24 mouse cellular contexts compared by ENCODE assay signal in genomic region chr14:67126254-67126653, GRCm38 (mm10).
DNase-seq lines count a peak whose midpoint lies in the region; ATAC-seq and TF ChIP-seq lines count a peak whose summit lies in the region.
"Had no signal": no experiment of that assay in that cellular context is flagged by ENCODE, and none has a peak within 500 bp of the region (broad histone marks: within the 10 kb centered on the region; RNA-seq: fewer than 3 reads in every experiment).

No protein-coding gene starts in this region.

- intact Hi-C loops in left cerebral cortex, postnatal 4 days (cut with DNase I), result no loop called here

- H3K4me1 ChIP-seq in forebrain, embryonic 10.5 days, result peaks cover 15% of the 10 kb centered on the region
- peaks cover 3% of the 10 kb centered on the region; the same call in 1 of the 2 replicates for H3K4me1 ChIP-seq in forebrain, postnatal 0 days (ENCODE audit: insufficient read depth)
- no peaks in the 10 kb centered on the region; the same call in 1 of the 2 replicates for H3K4me1 ChIP-seq in lung, adult 2 months (ENCODE audit: control insufficient read depth, insufficient read depth, low read length)
- H3K4me1 ChIP-seq: heart, embryonic 15.5 days; limb, embryonic 12.5 days; liver, embryonic 13.5 days; lung, embryonic 15.5 days had no signal

- DNase-seq in left cerebral cortex, postnatal 4 days, result peak; percentile 67
- no peak for DNase-seq in left cerebral cortex, adult 11 months (ENCODE audit: low spot score)
- DNase-seq in Muller cell, postnatal 12 days (ENCODE audit: inconsistent ontology term), result peak; percentile 90
- no peak for DNase-seq in forebrain, embryonic 10.5 days (ENCODE audit: extremely low spot score, low spot score)
- peak; percentile 59 for DNase-seq in forebrain, postnatal 0 days
- DNase-seq in lung, postnatal 36 days, result no peak
- no peak for DNase-seq in frontal cortex, postnatal 10 days (ENCODE audit: low spot score in 2 of 2)
- no peak for DNase-seq in lung, adult 2 months
- DNase-seq: adrenal gland, postnatal 10 days; embryo, embryonic 11 days; gastrocnemius, postnatal 25 days; heart, adult 2 months; kidney, postnatal 4 days; layer of hippocampus, adult 9-11 months; liver, embryonic 13.5 days; right cerebral cortex, postnatal 14 days; spleen, adult 18-20 months; thymus, adult 18-20 months had no signal

- H3K4me2 ChIP-seq in forebrain, postnatal 0 days (ENCODE audit: low read depth), result no peak overlapping the region
- H3K4me2 ChIP-seq: heart, embryonic 15.5 days; kidney, embryonic 15.5 days; limb, embryonic 12.5 days; liver, embryonic 13.5 days; lung, embryonic 15.5 days had no signal

- no peaks in the 10 kb centered on the region for H3K27me3 ChIP-seq in forebrain, embryonic 10.5 days (ENCODE audit: poor library complexity, severe bottlenecking)
- no peaks in the 10 kb centered on the region for H3K27me3 ChIP-seq in forebrain, postnatal 0 days (ENCODE audit: insufficient read depth, low read length)
- H3K27me3 ChIP-seq: heart, embryonic 15.5 days; kidney, embryonic 15.5 days; limb, embryonic 12.5 days; liver, embryonic 13.5 days; lung, embryonic 15.5 days; Patski had no signal

- H3K9ac ChIP-seq in forebrain, postnatal 0 days, result no peak overlapping the region
- H3K9ac ChIP-seq: heart, embryonic 15.5 days; kidney, embryonic 15.5 days; limb, embryonic 12.5 days; liver, embryonic 13.5 days; lung, embryonic 15.5 days had no signal

- peak; percentile 47; the same call in 1 of the 2 replicates for ATAC-seq in forebrain, postnatal 0 days
- ATAC-seq: intestine, postnatal 0 days; Patski had no signal

- no peak overlapping the region for H3K4me3 ChIP-seq in forebrain, embryonic 10.5 days
- H3K4me3 ChIP-seq in forebrain, postnatal 0 days (ENCODE audit: low read depth, low read length), result no peak overlapping the region
- H3K4me3 ChIP-seq in lung, adult 2 months (replicated peaks; ENCODE audit: extremely low read depth, low read depth, low read length), result no peak overlapping the region
- H3K4me3 ChIP-seq: heart, adult 2 months; heart, embryonic 15.5 days; kidney, embryonic 15.5 days; limb, embryonic 12.5 days; liver, embryonic 13.5 days; lung, embryonic 15.5 days had no signal

- TF ChIP-seq POLR2A in lung, adult 2 months (IDR thresholded peaks at IDR 0.05; ENCODE audit: borderline replicate concordance, extremely low read depth, low read depth, low read length), result no peak

- 0 out of 2 replicates have a peak overlapping the region, but pooled peaks have one; percentile 30 for H3K27ac ChIP-seq in forebrain, embryonic 10.5 days
- no peak overlapping the region for H3K27ac ChIP-seq in forebrain, postnatal 0 days (ENCODE audit: low read depth, low read length)
- H3K27ac ChIP-seq: heart, adult 2 months; heart, embryonic 15.5 days; kidney, embryonic 15.5 days; limb, embryonic 12.5 days; liver, embryonic 13.5 days; lung, embryonic 15.5 days had no signal

- no peak for TF ChIP-seq CTCF in forebrain, postnatal 0 days (IDR thresholded peaks at IDR 0.05; ENCODE audit: low read depth)
- no peak for TF ChIP-seq CTCF in lung, adult 2 months (IDR thresholded peaks at IDR 0.05; ENCODE audit: insufficient read depth, low read length)

- peaks cover 12% of the 10 kb centered on the region; the same call in 1 of the 2 replicates for H3K9me3 ChIP-seq in forebrain, embryonic 10.5 days
- no peaks in the 10 kb centered on the region for H3K9me3 ChIP-seq in forebrain, postnatal 0 days (ENCODE audit: low read length)
- H3K9me3 ChIP-seq: heart, embryonic 15.5 days; liver, embryonic 13.5 days had no signal

- H3K36me3 ChIP-seq in forebrain, embryonic 10.5 days (replicated peaks), result no peaks in the 10 kb centered on the region
- H3K36me3 ChIP-seq in forebrain, postnatal 0 days (ENCODE audit: insufficient read depth), result no peaks in the 10 kb centered on the region
- H3K36me3 ChIP-seq: heart, embryonic 15.5 days; kidney, embryonic 15.5 days; limb, embryonic 12.5 days; liver, embryonic 13.5 days; lung, embryonic 15.5 days had no signal

- 57% methylated on average over 6 of the region's 6 CpGs for WGBS in forebrain, embryonic 10.5 days
- WGBS in forebrain, postnatal 0 days, result 10% methylated on average over 6 of the region's 6 CpGs
- 49% methylated on average over 6 of the region's 6 CpGs for WGBS in lung, adult 2 months

Comparison
In these comparisons a context has a peak if more than half of its experiments do, and no peak if none do; other contexts are left out.
1. DNase-seq: peak in left cerebral cortex, postnatal 4 days (single experiment), Muller cell, postnatal 12 days (single experiment) and forebrain, postnatal 0 days (single experiment); none in left cerebral cortex, adult 11 months (single experiment), forebrain, embryonic 10.5 days (single experiment), lung, postnatal 36 days (single experiment), frontal cortex, postnatal 10 days (0 of 2) and lung, adult 2 months (single experiment).